Mouse (Mus musculus) bone marrow macrophage, adult 2 months (primary cell): ENCODE measurements around the gene Hist1h3f.

Experiments used
- CTCF ChIP-seq: IDR thresholded peaks from 2 replicates; pipeline ENCODE4 v1.5.1; 2012; ENCODE audit warnings: low read depth, mild to moderate bottlenecking, low read length, moderate library complexity
- POLR2A ChIP-seq: IDR thresholded peaks from 2 replicates; pipeline ENCODE4 v1.6.1; 2012; ENCODE audit warnings: mild to moderate bottlenecking, low read depth, low read length, borderline replicate concordance

- TF ChIP-seq POLR2A (no peak), CTCF (no peak)
Measured at GRCm38 (mm10) chr13:23534368-23535131, 9.3 kb upstream of the Hist1h3f start.
